In the genomic region with DNA sequence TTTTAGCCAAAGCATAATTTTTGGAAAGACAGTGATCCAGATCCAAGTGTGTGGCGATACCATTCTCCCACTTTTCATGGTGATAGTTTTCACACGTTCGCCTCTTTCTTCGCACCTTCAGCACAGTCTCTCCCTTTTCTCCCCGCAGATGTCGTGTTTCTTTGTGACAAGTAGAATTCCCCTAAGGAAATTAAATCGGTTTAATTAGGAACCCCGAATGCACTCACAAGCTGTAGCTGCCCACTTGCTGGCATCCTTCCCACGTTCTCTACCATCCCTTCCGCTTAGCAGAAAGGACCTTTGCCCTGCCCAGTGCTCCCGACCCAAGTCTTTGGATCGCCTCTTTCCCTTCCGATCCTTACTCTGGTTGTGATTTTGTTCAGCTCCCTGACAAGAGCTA, we compare ENCODE assay signal across 17 mouse cellular contexts. TPM values are rescaled to one million over a fixed set of nuclear protein-coding genes. Genes with fewer than 3 reads are reported as not detected.
A peak's percentile ranks its signal among the peaks of the same experiment; 100 is the strongest.
DNase-seq lines count a peak whose midpoint lies in the region; ATAC-seq and TF ChIP-seq lines count a peak whose summit lies in the region.
"Had no signal": no experiment of that assay in that cellular context is flagged by ENCODE, and none has a peak within 500 bp of the region (broad histone marks: within the 10 kb centered on the region; RNA-seq: fewer than 3 reads in every experiment).

No protein-coding gene starts in this region.

- peak; percentile 5 for DNase-seq in forebrain, postnatal 0 days
- peak; percentile 15 to 20 for DNase-seq in frontal cortex, postnatal 14 days (ENCODE audit: low spot score in 2 of 2)
- peak; percentile 4 for DNase-seq in large intestine, adult 2 months (ENCODE audit: low read depth, low spot score)
- peak; percentile 57 to 64 for DNase-seq in right cerebral cortex, adult 2 months (ENCODE audit: low spot score in 2 of 2)
- no peak for DNase-seq in testis, postnatal 14 days (ENCODE audit: low spot score)
- DNase-seq in midbrain, embryonic 14.5 days: no peak
- DNase-seq: cerebellum, adult 8-10 months; gastrocnemius, postnatal 14 days had no signal

- no peaks in the 10 kb centered on the region for H3K9me3 ChIP-seq in forebrain, postnatal 0 days (ENCODE audit: low read length)
- no peaks in the 10 kb centered on the region for H3K9me3 ChIP-seq in forebrain, embryonic 15.5 days
- H3K9me3 ChIP-seq in hindbrain, embryonic 13.5 days: no peaks in the 10 kb centered on the region
- H3K9me3 ChIP-seq in midbrain, embryonic 14.5 days (ENCODE audit: control insufficient read depth, low read length): no peaks in the 10 kb centered on the region
- H3K9me3 ChIP-seq: heart, embryonic 13.5 days; hindbrain, embryonic 10.5 days; liver, embryonic 15.5 days; midbrain, embryonic 10.5 days had no signal

- ATAC-seq in forebrain, postnatal 0 days: no peak
- no peak for ATAC-seq in forebrain, embryonic 15.5 days (replicated peaks)
- ATAC-seq in hindbrain, embryonic 13.5 days (ENCODE audit: low FRiP score): no peak
- ATAC-seq in midbrain, embryonic 14.5 days (ENCODE audit: low FRiP score, low TSS enrichment): no peak
- ATAC-seq: intestine, embryonic 16.5 days had no signal

- no peaks in the 10 kb centered on the region for H3K27me3 ChIP-seq in forebrain, postnatal 0 days (ENCODE audit: insufficient read depth, low read length)
- no peaks in the 10 kb centered on the region for H3K27me3 ChIP-seq in forebrain, embryonic 15.5 days
- H3K27me3 ChIP-seq in hindbrain, embryonic 13.5 days: no peaks in the 10 kb centered on the region
- no peaks in the 10 kb centered on the region for H3K27me3 ChIP-seq in midbrain, embryonic 14.5 days (ENCODE audit: control insufficient read depth, insufficient read depth, low read length)
- H3K27me3 ChIP-seq: heart, embryonic 13.5 days had no signal

- H3K4me3 ChIP-seq in forebrain, postnatal 0 days (ENCODE audit: low read depth, low read length): no peak overlapping the region
- no peak overlapping the region for H3K4me3 ChIP-seq in forebrain, embryonic 15.5 days
- no peak overlapping the region for H3K4me3 ChIP-seq in hindbrain, embryonic 13.5 days
- H3K4me3 ChIP-seq in midbrain, embryonic 14.5 days (replicated peaks; ENCODE audit: low read depth, low read length): no peak overlapping the region
- H3K4me3 ChIP-seq: erythroblast, embryonic 14.5 days; heart, embryonic 13.5 days; hindbrain, embryonic 10.5 days; liver, embryonic 15.5 days; midbrain, embryonic 10.5 days; myocyte had no signal

- H3K4me2 ChIP-seq in forebrain, postnatal 0 days (ENCODE audit: low read depth): no peak overlapping the region
- H3K4me2 ChIP-seq in forebrain, embryonic 15.5 days (replicated peaks): no peak overlapping the region
- H3K4me2 ChIP-seq in hindbrain, embryonic 13.5 days: no peak overlapping the region
- H3K4me2 ChIP-seq in midbrain, embryonic 14.5 days (ENCODE audit: low read length): no peak overlapping the region
- H3K4me2 ChIP-seq: heart, embryonic 13.5 days; liver, embryonic 15.5 days had no signal

- H3K9ac ChIP-seq in forebrain, postnatal 0 days: no peak overlapping the region
- no peak overlapping the region for H3K9ac ChIP-seq in forebrain, embryonic 15.5 days (replicated peaks)
- no peak overlapping the region for H3K9ac ChIP-seq in hindbrain, embryonic 13.5 days
- no peak overlapping the region for H3K9ac ChIP-seq in midbrain, embryonic 14.5 days (replicated peaks; ENCODE audit: low read length)
- H3K9ac ChIP-seq: heart, embryonic 13.5 days; liver, embryonic 15.5 days had no signal

- no peak overlapping the region for H3K27ac ChIP-seq in forebrain, postnatal 0 days (ENCODE audit: low read depth, low read length)
- H3K27ac ChIP-seq in forebrain, embryonic 15.5 days (replicated peaks): no peak overlapping the region
- no peak overlapping the region for H3K27ac ChIP-seq in hindbrain, embryonic 13.5 days
- H3K27ac ChIP-seq in midbrain, embryonic 14.5 days (replicated peaks; ENCODE audit: low read depth, low read length): no peak overlapping the region
- H3K27ac ChIP-seq: heart, embryonic 13.5 days; hindbrain, embryonic 10.5 days; liver, embryonic 15.5 days; midbrain, embryonic 10.5 days had no signal

- TF ChIP-seq CTCF in forebrain, postnatal 0 days (IDR thresholded peaks at IDR 0.05; ENCODE audit: low read depth): no peak

- H3K4me1 ChIP-seq in forebrain, postnatal 0 days (ENCODE audit: insufficient read depth): no peaks in the 10 kb centered on the region
- H3K4me1 ChIP-seq in forebrain, embryonic 15.5 days: no peaks in the 10 kb centered on the region
- no peaks in the 10 kb centered on the region for H3K4me1 ChIP-seq in hindbrain, embryonic 13.5 days (replicated peaks)
- H3K4me1 ChIP-seq in midbrain, embryonic 14.5 days (ENCODE audit: control insufficient read depth, insufficient read depth, low read length): no peaks in the 10 kb centered on the region
- H3K4me1 ChIP-seq: heart, embryonic 13.5 days; liver, embryonic 15.5 days had no signal

- H3K36me3 ChIP-seq in forebrain, postnatal 0 days (ENCODE audit: insufficient read depth): no peaks in the 10 kb centered on the region
- H3K36me3 ChIP-seq in forebrain, embryonic 15.5 days: no peaks in the 10 kb centered on the region
- no peaks in the 10 kb centered on the region for H3K36me3 ChIP-seq in hindbrain, embryonic 13.5 days
- no peaks in the 10 kb centered on the region for H3K36me3 ChIP-seq in midbrain, embryonic 14.5 days (ENCODE audit: control insufficient read depth, insufficient read depth, low read length)
- H3K36me3 ChIP-seq: heart, embryonic 13.5 days; hindbrain, embryonic 10.5 days; liver, embryonic 15.5 days; midbrain, embryonic 10.5 days had no signal

- whole genome bisulfite sequencing in forebrain, postnatal 0 days: 51% methylated on average over 13 of the region's 13 CpGs
- WGBS in forebrain, embryonic 15.5 days: 64% methylated on average over 13 of the region's 13 CpGs
- 70% methylated on average over 13 of the region's 13 CpGs for WGBS in large intestine, adult 2 months
- 82% methylated on average over 13 of the region's 13 CpGs for WGBS in hindbrain, embryonic 13.5 days
- WGBS in midbrain, embryonic 14.5 days: 90% methylated on average over 13 of the region's 13 CpGs

RNA-seq across cellular contexts. Expression of a gene that starts 31.8 kb away (rescaled TPM):
- 74.5 and 80.5 TPM in 2 replicates for total RNA-seq in forebrain, postnatal 0 days (2014; rRNA removed)
- polyA plus RNA-seq in forebrain, postnatal 0 days (2015; fragmentation: Nextera tagmentation; extraction: Ambion mirVana): 131 and 152 TPM in 2 replicates
- polyA plus RNA-seq in forebrain, embryonic 15.5 days (2015; fragmentation: Nextera tagmentation; extraction: Ambion mirVana): 87.9 and 91.8 TPM in 2 replicates
- polyA plus RNA-seq in large intestine, adult 2 months (2012; rRNA removed): 52.8 and 58.3 TPM in 2 replicates
- 75.1 and 77.3 TPM in 2 replicates for polyA plus RNA-seq in hindbrain, embryonic 13.5 days (2015; fragmentation: Nextera tagmentation; extraction: Ambion mirVana)
- 113 and 116 TPM in 2 replicates for polyA plus RNA-seq in midbrain, embryonic 14.5 days (2014; fragmentation: Nextera tagmentation; extraction: Ambion mirVana)

RNA-seq across cellular contexts. Expression of a gene that starts 51.5 kb away (rescaled TPM):
- 44.1 and 62.4 TPM in 2 replicates for total RNA-seq in forebrain, postnatal 0 days (2014; rRNA removed)
- 111 and 136 TPM in 2 replicates for polyA plus RNA-seq in forebrain, postnatal 0 days (2015; fragmentation: Nextera tagmentation; extraction: Ambion mirVana)
- polyA plus RNA-seq in forebrain, embryonic 15.5 days (2015; fragmentation: Nextera tagmentation; extraction: Ambion mirVana): 102 and 112 TPM in 2 replicates
- 9.3 and 10.4 TPM in 2 replicates for polyA plus RNA-seq in large intestine, adult 2 months (2012; rRNA removed)
- 105 and 109 TPM in 2 replicates for polyA plus RNA-seq in hindbrain, embryonic 13.5 days (2015; fragmentation: Nextera tagmentation; extraction: Ambion mirVana)
- polyA plus RNA-seq in midbrain, embryonic 14.5 days (2014; fragmentation: Nextera tagmentation; extraction: Ambion mirVana): 115 and 124 TPM in 2 replicates
- polyA plus RNA-seq: erythroblast, embryonic 14.5 days had no signal

Comparison
In these comparisons a context has a peak if more than half of its experiments do, and no peak if none do; other contexts are left out.
1. DNase-seq: peak in forebrain, postnatal 0 days (single experiment), frontal cortex, postnatal 14 days (2 of 2), large intestine, adult 2 months (single experiment) and right cerebral cortex, adult 2 months (2 of 2); none in testis, postnatal 14 days (single experiment) and midbrain, embryonic 14.5 days (single experiment).